Mouse (Mus musculus): ENCODE data around the gene Zfp709.

GRCm38 (mm10) chr8:71881618-71882274 lies at the start of gene Zfp709:
- TF ChIP-seq EP300 (IDR thresholded peaks at IDR 0.05; ENCODE audit: low read length) (no peak), ELF1 (IDR thresholded peaks at IDR 0.05; ENCODE audit: low read depth, low read length) (peak; percentile 87)
